Mouse (Mus musculus): ENCODE measurements at regions not wholly inside any gene's neighbourhood (a gene's known extent, or its start where the extent isn't known, plus 50 kb on each side); places are given as distances from the start of the nearest gene placed in this dataset.

DNA sequence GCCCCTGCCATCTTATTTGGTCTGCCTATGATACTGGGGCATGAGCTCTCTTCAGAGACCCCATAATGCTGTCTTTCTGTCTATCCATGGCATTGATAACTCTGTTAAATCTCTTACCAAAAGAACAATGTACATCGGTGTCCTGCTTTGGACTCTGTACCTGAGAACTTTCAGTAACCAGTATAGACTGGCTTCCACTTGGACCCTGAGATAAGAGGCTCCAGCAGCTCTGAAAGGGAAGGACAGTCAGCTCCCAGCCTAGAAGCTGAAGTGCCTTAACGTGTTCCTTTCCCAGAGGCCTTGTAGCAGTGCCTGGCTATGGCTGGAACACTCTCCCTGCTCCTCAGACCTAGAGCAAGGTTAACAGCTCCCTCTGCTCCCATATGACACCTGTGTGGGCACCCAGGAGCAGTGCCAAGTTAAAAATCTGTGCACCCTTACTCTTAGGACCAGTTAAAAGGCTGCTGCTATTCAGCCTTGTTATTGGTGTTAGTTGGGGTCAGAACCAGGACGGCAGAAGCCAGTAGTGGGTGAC lies 343.8 kb upstream of the Hs6st1 start:
- TF ChIP-seq CTCF (IDR thresholded peaks at IDR 0.05; ENCODE audit: extremely low read depth, insufficient read depth, insufficient read length, insufficient replicate concordance): no peak
- TF ChIP-seq POLR2A (IDR thresholded peaks at IDR 0.05; ENCODE audit: low read depth, low read length): no peak
